In genomic region chr15:10632581-10632980, GRCm38 (mm10) we compare ENCODE assay signal across 16 mouse cellular contexts.
A peak's percentile ranks its signal among the peaks of the same experiment; 100 is the strongest.
DNase-seq lines count a peak whose midpoint lies in the region; ATAC-seq and TF ChIP-seq lines count a peak whose summit lies in the region.
"Had no signal": no experiment of that assay in that cellular context is flagged by ENCODE, and none has a peak within 500 bp of the region (broad histone marks: within the 10 kb centered on the region; RNA-seq: fewer than 3 reads in every experiment).

No protein-coding gene starts in this region.

- H3K27ac ChIP-seq in kidney, postnatal 0 days = peak overlapping the region; percentile 42; the same call in 1 of the 2 replicates
- 0 out of 2 replicates have a peak overlapping the region, but pooled peaks have one; percentile 57 for H3K27ac ChIP-seq in ES-Bruce4 (ENCODE audit: insufficient read depth, low read length)
- H3K27ac ChIP-seq in limb, embryonic 10.5 days = peak overlapping the region; percentile 93
- H3K27ac ChIP-seq in hindbrain, embryonic 10.5 days = no peak overlapping the region
- H3K27ac ChIP-seq: forebrain, embryonic 15.5 days; heart, adult 2 months; hindbrain, embryonic 15.5 days had no signal

- DNase-seq in kidney, postnatal 0 days (ENCODE audit: low spot score) = no peak
- DNase-seq in kidney, postnatal 4 days = no peak
- peak; percentile 43 for DNase-seq in adipocyte (ENCODE audit: low spot score)
- DNase-seq in limb, embryonic 10.5 days (ENCODE audit: low spot score) = no peak
- DNase-seq in B cell, adult 2 months = no peak
- DNase-seq in hindbrain, embryonic 10.5 days (ENCODE audit: low spot score) = no peak
- DNase-seq: adrenal gland, postnatal 14 days; cerebellum, adult 11-12 months; cerebellum, adult 9-11 months; cerebellum, postnatal 36 days; heart, adult 2 months had no signal

- TF ChIP-seq EP300 in ES-Bruce4 (IDR thresholded peaks at IDR 0.05; ENCODE audit: insufficient read depth, low read depth, low read length) = no peak

- 72% methylated on average over 9 of the region's 9 CpGs for WGBS in kidney, postnatal 0 days
- WGBS in limb, embryonic 10.5 days = 68% methylated on average over 9 of the region's 9 CpGs
- WGBS in hindbrain, embryonic 10.5 days = 92% methylated on average over 9 of the region's 9 CpGs

- ATAC-seq in kidney, postnatal 0 days (replicated peaks; ENCODE audit: low FRiP score, low read depth) = no peak
- ATAC-seq: CD4-positive, CD25-positive, alpha-beta regulatory T cell, adult 4 months; forebrain, embryonic 15.5 days had no signal

- no peaks in the 10 kb centered on the region for H3K9me3 ChIP-seq in kidney, postnatal 0 days (replicated peaks; ENCODE audit: low read length)
- H3K9me3 ChIP-seq in ES-Bruce4 (replicated peaks; ENCODE audit: control insufficient read depth, insufficient read depth, low read length, poor library complexity, severe bottlenecking) = no peaks in the 10 kb centered on the region
- H3K9me3 ChIP-seq in limb, embryonic 10.5 days (replicated peaks) = no peaks in the 10 kb centered on the region
- no peaks in the 10 kb centered on the region for H3K9me3 ChIP-seq in hindbrain, embryonic 10.5 days
- H3K9me3 ChIP-seq: forebrain, embryonic 15.5 days; heart, embryonic 12.5 days; hindbrain, embryonic 15.5 days had no signal

- H3K4me3 ChIP-seq in kidney, postnatal 0 days (replicated peaks; ENCODE audit: low read depth, low read length) = no peak overlapping the region
- no peak overlapping the region for H3K4me3 ChIP-seq in ES-Bruce4 (ENCODE audit: low read depth, low read length)
- no peak overlapping the region for H3K4me3 ChIP-seq in limb, embryonic 10.5 days
- H3K4me3 ChIP-seq in hindbrain, embryonic 10.5 days = no peak overlapping the region
- H3K4me3 ChIP-seq: forebrain, embryonic 15.5 days; heart, adult 2 months; heart, embryonic 12.5 days; hindbrain, embryonic 15.5 days had no signal

- no peak for TF ChIP-seq POLR2A in ES-Bruce4 (IDR thresholded peaks at IDR 0.05; ENCODE audit: insufficient read depth, low read length)

- TF ChIP-seq CTCF in kidney, postnatal 0 days (IDR thresholded peaks at IDR 0.05; ENCODE audit: low read depth) = no peak
- no peak for TF ChIP-seq CTCF in ES-Bruce4 (IDR thresholded peaks at IDR 0.05; ENCODE audit: low read depth, low read length)

- peaks cover 16% of the 10 kb centered on the region for H3K4me1 ChIP-seq in kidney, postnatal 0 days (replicated peaks; ENCODE audit: insufficient read depth, low read length)
- H3K4me1 ChIP-seq in ES-Bruce4 (ENCODE audit: control insufficient read depth, insufficient read depth, low read length) = peaks cover 4% of the 10 kb centered on the region
- H3K4me1 ChIP-seq in limb, embryonic 10.5 days = peaks cover 84% of the 10 kb centered on the region
- peaks cover 42% of the 10 kb centered on the region for H3K4me1 ChIP-seq in hindbrain, embryonic 10.5 days (replicated peaks)
- H3K4me1 ChIP-seq: forebrain, embryonic 15.5 days had no signal

- no peaks in the 10 kb centered on the region; the same call in 1 of the 2 replicates for H3K36me3 ChIP-seq in kidney, postnatal 0 days (ENCODE audit: insufficient read depth, low read length)
- H3K36me3 ChIP-seq in ES-Bruce4 (ENCODE audit: control insufficient read depth, insufficient read depth, low read length, poor library complexity, severe bottlenecking) = peaks cover 2% of the 10 kb centered on the region; the same call in 1 of the 2 replicates
- H3K36me3 ChIP-seq in limb, embryonic 10.5 days = peaks cover 32% of the 10 kb centered on the region
- peaks cover 58% of the 10 kb centered on the region for H3K36me3 ChIP-seq in hindbrain, embryonic 10.5 days
- H3K36me3 ChIP-seq: hindbrain, embryonic 15.5 days had no signal

- no peaks in the 10 kb centered on the region for H3K27me3 ChIP-seq in kidney, postnatal 0 days (ENCODE audit: insufficient read depth, low read length)
- no peaks in the 10 kb centered on the region for H3K27me3 ChIP-seq in ES-Bruce4 (ENCODE audit: control insufficient read depth, insufficient read depth, low read length, poor library complexity, severe bottlenecking)
- H3K27me3 ChIP-seq in limb, embryonic 10.5 days (ENCODE audit: low read depth, poor library complexity, severe bottlenecking) = no peaks in the 10 kb centered on the region
- H3K27me3 ChIP-seq in hindbrain, embryonic 10.5 days (ENCODE audit: insufficient read depth, poor library complexity, severe bottlenecking) = no peaks in the 10 kb centered on the region
- H3K27me3 ChIP-seq: forebrain, embryonic 15.5 days; heart, embryonic 12.5 days; hindbrain, embryonic 15.5 days had no signal

- no peak overlapping the region for H3K4me2 ChIP-seq in kidney, postnatal 0 days (ENCODE audit: low read length)
- H3K4me2 ChIP-seq: forebrain, embryonic 15.5 days; heart, embryonic 12.5 days; hindbrain, embryonic 15.5 days had no signal

- H3K9ac ChIP-seq in kidney, postnatal 0 days (ENCODE audit: low read depth, low read length) = no peak overlapping the region
- H3K9ac ChIP-seq in ES-Bruce4 (ENCODE audit: low read depth, poor library complexity, severe bottlenecking) = no peak overlapping the region
- H3K9ac ChIP-seq: forebrain, embryonic 15.5 days; heart, embryonic 12.5 days; hindbrain, embryonic 15.5 days had no signal
